Mouse (Mus musculus) fat pad, adult 2 months (tissue): ENCODE results near the gene Fam180a.
A peak's percentile ranks its signal among the peaks of the same experiment; 100 is the strongest.

ENCODE experiments used
- DNase-seq: peaks from one replicate; pipeline ENCODE4 v3.0.0-alpha.2; 2011; ENCODE audit warnings: low read depth, low spot score; ENCODE audit errors: extremely low read depth

Gene Fam180a

DNA sequence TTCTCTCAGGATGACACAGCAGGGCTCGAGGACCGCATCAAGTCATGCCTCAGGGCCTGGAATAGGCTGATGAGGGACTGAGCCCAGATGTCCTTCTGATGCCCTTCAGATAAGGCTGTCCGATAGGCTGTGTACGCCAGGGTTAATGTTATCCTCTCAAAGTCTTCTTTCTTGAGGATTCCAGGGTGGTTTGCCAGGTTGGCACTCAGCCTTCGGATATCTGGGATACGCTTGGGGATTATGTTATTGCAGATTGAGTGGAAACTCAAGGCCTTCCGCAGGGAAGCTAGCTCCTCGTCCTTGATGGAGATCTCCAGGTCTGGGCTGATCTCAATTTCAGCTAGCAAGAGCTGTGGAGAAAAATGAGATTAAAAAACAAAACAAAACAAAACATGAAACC is 12.4 kb downstream of the Fam180a start:
- no peak for DNase-seq

DNA sequence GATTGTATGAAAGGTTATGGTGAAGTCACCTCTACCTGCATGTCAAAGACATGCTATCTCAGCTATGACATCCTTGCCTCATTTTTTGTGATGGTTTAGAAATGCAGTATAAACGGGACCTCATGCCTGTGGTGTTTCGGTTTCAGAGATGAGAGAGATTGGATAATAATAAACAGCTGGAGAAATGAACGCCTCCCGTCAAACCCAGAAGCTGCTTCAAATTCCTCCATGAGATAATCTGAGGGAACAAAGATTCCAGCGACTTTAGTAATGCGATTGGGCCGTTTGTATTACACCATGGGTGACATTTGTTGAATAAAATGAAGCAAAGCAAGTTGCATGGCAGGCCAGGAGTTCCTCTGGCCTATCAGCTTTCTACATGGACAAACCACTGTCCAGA is 16.5 kb downstream of the Fam180a start:
- no peak for DNase-seq

DNA sequence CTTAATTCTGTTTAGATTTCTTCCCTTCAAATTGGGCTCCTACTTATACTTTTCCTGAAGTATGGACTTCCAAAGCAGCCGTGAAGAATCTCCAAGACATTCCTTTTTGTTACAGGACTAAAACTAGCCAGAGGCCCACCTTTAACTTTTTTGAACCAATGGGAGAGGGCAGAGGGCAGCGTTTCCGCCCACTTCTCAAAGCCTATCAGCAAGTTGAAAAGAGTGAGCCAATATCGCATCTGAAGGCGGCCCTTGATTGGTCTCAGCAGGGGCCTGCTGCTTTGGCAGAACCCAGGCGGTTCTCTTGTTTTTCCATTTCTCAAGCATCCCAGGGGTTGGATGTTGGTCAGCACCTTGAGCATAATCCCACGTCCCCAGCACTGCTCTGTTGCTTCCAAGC is 17.9 kb downstream of the Fam180a start, which contains the start of gene Slc13a4:
Gene Slc13a4 (minus strand): TSS at position 95 of the 400 bp plus-strand sequence.
- DNase-seq = no peak

- no peak for DNase-seq
Observed at GRCm38 (mm10) chr6:35307136-35307535, 18.8 kb downstream of the Fam180a start.

GRCm38 (mm10) chr6:35303355-35303900 is 22.5 kb downstream of the Fam180a start:
- DNase-seq = no peak

DNA sequence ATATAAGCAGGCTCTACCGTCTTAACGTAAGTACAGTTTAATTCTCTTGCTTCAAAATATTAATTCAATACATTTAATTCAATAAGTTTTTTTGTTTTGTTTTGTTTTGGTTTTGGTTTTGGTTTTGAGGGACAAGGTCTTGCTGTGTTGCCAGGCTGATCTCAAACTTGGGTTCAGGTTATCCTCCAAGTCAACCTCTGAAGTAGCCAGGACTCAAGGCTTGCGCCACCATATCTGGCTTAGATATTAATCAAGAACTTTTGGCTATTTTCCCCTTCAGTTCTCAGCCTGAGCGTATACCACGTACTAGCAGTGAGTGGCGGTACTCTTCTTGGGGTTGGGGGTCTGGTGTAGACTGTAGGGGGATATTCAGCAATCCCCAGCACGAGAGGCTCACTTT is 23.4 kb downstream of the Fam180a start:
- DNase-seq = no peak

DNA sequence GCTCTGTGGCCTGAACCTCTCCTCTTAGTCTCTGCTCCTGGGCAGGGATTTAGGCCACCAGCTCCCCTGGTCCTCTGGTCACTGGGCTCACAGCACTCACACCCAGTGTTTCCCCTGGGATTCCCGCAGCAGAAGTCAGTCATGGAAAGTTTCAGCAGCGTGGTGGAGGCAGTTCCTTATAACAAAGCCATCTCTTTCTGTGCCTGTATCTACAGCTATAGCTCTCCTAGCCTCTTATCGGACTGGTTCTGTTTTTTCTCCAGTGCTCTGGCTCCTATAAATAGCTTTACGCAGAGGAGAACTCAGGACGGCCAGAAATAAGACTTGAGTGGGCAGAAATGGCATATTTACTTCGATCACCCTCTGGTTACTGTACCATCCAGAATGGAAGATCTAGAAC is 27.6 kb downstream of the Fam180a start:
- DNase-seq = no peak

DNA sequence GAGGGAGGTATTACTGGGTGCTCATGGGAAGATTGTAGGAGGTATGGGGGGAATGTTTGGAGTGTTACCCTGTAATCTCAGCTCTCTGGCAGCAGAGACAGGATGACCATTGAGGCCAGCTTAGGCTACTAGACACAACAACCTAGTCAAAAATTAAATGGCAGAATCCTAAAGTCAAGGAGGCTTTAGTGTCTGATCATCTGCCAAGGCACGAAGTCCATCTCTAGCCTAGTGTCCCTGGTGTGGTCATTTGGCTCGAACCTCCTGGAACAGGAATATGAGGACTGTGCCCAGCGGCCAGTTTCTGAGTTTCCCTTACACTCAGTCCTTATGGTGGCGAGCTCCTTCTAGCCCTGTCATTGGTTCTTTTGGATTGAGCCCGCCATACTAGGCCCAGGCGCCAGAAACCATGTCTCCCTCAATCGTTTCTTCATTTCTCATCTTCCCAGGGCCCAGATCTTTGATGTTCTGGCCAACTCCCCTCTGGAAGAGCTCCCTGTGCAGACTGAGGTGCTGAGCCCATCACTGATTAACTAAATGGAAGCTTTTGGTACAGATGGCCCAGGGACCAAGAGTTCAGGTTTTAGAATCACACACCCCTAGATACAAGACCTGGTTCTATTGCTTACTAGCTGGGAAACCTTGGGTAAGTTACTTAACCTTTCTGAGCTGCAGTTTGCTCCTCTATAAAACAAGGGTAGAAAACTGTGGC is 28.3 kb downstream of the Fam180a start:
- DNase-seq = no peak

DNA sequence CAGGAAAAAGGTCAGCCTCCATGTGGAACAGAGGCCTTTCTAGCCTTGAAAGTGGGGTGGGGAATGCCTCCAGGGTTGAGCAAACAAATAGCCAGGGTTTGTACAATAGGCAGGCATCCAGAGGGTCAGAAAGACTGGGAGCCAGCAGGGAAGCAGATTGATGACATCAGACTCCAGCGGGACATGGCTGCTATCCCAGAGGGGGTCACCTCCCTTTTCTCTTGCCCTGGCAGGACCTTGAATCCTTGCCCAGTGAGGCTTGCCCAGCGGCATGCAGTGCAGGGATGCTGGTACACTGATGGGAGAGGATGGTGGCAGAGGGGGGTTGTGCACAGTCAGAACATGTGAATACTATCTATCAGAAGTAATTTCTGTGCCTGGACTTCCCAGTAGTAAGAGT is 28.9 kb downstream of the Fam180a start:
- DNase-seq = no peak

DNA sequence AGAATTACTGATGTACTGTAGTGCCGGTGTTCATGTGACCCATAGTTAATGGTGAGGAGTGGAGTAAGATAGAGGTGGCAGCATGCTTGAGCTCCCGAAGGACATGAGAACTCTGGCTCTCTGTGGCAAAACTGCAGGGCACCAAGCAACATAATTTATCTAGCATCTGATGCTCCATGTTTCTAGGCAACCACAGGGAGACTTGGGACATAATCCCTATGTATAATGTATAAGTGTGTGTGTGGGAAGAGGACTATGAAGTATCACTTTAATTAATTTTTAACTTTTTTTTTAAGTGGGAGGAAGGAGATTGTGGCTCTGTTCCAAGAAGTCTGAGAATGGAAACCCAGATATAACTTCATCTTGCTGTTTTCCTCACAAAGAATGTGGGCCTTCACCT is 31.0 kb downstream of the Fam180a start:
- DNase-seq = no peak

DNA sequence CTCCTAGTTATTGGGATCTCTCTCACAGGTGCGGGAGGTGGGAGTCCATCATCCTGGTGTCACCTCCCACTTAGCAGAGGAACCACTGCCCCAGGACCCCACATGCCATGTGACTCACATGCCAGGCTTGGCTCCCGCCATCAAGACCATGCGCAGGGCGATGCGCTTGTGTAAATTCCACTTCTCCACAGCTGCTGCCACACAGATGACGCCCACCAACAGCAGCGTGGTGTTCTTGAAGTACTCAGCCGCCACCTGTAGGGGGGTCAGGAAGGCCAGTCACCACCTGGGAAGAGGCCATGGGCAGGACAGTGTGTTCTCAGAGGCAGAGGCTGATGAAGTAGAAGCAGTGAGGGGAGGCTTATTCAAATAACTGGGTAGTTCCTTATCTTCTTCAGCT is 36.3 kb downstream of the Fam180a start:
- no peak for DNase-seq

GRCm38 (mm10) chr6:35288920-35289319 is 37.0 kb downstream of the Fam180a start:
- DNase-seq = no peak

GRCm38 (mm10) chr6:35288114-35288761 is 37.7 kb downstream of the Fam180a start:
- DNase-seq = peak; percentile 34

DNA sequence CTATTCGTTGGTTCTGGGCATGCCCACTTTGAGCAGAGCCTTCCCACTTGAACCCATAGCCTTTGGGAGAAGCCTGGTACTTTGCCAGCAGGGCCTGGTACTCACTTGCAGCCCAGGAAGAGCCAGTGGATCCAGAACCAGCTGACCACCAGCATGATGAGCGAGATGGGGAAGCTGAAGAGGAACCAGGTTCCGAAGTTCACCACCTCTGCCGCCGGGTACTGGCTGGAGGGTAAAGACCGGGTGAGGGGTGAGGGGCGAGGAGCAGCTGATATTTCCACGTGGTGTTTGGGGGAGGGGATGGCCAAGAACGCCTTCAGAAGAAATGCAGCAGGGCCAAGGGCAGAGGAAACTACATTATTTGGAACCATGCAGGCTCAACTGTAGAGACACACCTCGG is 46.6 kb downstream of the Fam180a start:
- no peak for DNase-seq

DNA sequence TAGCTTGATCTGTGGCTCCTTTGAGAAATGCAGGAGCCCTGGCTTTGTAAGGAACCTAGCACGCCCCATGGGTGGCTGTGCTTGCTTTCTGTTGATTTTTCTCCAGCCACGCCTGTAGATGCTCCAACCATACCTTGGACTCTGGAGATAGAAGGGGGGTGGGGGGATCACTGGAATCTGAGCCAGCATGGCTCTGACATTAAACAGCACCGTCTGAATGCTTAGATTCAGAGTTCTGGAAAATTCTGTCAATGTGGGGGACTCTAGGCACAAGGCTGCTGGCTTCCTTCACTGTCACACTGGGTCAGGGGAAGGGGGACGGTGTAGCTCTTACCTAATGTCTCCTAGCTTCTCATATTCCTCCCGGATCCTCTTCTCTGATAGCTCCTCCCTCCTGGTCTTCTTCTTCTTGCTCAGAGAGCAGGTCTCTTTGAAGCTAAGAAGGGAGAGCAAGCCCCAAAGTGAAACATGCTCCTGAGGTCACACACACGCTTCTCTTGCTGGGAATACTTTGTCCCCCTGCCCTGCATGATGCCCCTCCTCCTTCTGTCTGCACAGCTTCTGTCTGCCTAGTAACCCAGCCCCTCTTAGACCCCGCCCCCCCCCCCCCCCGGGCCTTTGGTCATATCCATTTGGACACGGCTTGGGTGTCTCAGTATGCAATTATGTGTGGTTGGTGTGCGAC is 47.9 kb downstream of the Fam180a start:
- no peak for DNase-seq

DNA sequence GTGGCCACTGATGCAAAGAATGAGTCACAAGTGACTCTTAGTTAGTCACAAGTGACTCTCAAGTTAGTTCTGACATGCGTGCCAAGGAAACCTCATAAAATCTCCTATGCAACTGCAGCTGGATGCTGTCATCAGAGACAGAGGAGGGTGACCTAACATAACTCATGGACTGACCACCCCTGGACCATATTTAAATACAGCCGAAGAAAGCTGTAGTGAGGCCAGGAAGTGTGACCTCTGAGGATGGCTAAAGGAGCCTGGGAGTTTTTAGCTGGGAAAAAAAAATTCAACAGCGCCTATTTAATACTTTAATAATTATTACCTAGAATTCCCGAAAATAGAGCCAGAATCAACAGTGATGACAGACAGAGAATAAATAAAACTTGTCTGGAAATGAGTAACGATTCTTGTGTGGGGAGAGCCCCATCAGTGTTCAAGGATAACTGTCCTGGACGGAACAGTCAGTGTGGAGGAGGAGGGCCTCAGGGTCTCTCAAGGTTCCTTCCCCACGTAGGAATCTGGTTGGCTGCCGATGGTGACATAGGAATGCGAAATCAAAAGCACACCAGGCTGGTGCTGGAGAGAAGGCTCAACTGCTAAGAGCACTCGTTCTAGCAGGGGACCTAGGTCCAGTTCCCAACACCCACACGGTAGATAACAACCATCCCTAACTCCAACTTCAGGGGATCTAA is 52.4 kb downstream of the Fam180a start:
- DNase-seq = no peak

DNA sequence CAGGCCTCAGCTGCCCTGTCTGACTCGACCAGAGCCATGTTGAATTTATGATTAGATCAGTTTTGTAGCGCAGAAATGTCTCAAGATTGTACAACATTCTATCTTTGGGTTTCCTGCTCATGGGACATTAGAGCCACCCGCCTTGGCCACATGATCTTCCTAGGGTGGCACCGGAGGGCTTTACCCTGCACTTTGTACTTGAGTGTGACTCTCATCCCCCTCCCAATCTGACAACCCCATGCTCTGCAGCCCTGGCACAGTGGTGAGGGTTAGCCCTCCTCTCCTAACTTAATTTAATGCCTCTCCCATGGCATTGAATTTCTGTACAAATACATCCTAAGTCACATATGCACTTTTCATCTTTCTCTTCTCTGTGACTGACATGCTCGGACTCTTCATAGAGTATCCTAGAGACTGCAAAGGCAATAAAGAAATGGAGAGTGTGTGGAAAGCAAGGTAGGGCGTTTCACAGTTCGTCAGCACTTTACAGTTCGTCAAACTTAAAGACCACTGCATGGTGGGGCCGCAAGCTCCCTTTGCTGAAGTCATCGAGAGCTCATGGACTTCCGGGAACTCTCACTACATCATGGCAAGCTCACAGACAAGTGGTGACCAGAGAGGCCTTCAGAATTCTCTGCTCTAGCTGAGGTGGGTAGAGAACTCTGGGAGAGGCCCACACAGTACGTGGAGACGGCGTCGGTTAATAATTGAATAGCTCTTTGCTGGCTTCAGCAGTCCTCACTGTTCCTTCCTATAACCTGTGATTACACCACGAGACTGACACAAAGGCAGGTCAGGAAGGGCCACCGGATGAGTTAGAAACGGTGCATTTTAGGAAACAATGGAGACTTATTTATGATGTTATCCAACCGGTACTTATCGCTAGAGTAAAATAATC is 53.8 kb downstream of the Fam180a start:
- DNase-seq = no peak

GRCm38 (mm10) chr6:35271094-35271855 is 54.7 kb downstream of the Fam180a start:
- DNase-seq = no peak

DNA sequence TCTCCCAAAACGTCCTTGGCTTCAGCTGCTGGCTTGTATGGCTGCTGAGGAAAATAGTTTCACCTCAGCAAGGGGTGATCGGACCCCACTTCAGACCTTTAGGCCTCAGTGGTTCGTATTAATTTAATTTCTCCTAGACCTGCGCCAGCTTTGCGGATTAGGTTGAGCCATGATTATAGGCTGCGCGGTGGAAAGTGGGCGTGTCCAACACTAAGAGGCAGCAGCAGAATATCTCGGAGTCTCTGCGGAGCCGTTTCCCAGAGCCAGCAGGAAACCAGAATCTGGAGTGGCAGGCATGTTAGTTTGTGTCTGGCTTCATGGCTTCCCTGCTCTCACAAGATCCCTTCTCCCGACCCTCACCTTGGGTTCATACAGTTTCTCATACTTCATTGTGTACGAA is 56.3 kb downstream of the Fam180a start:
- DNase-seq = no peak

DNA sequence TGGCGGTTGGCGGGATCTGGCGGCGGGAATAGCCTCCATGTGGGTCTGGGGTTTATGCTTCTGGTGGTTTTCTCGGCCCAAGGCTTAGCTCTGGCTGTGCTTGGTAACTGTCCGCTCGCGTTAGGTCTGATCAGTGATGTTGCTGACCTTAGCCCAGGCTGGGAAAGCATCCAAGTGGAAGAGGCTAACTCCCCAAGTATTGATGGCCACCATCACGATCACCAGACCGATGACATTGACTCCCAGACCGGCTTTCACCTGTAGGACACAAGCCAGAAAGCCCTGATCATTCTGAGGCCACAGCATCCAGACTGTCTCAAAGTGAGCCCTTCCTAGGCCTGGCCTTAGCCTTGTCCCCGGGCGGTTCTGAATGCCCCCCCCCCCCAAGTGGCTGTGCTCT is 57.2 kb downstream of the Fam180a start:
- DNase-seq = no peak
